Mouse (Mus musculus) embryo, embryonic 11.5 days (tissue): Measurements from ENCODE around the gene Prop1.
A peak's percentile ranks its signal among the peaks of the same experiment; 100 is the strongest.

Experiments used
- DNase-seq: peaks from one replicate; pipeline ENCODE4 v3.0.0-alpha.2; 2012; ENCODE audit warnings: low read depth, low spot score

Gene Prop1

GRCm38 (mm10) chr11:50953665-50954064 is at the start of gene Prop1:
Gene Prop1 (minus strand): TSS chr11:50953765.
- no peak for DNase-seq

- DNase-seq, result no peak
These were observed 49.7 kb upstream of the Prop1 start, which contains the start of gene Olfr51 for GRCm38 (mm10) chr11:51003296-51003695. Gene Olfr51 (plus strand): TSS chr11:51003596.

GRCm38 (mm10) chr11:50981667-50982066 is 28.1 kb upstream of the Prop1 start, which contains the start of gene Olfr1377:
Gene Olfr1377 (plus strand): TSS chr11:50981967.
- no peak for DNase-seq

GRCm38 (mm10) chr11:50977216-50977615 is 23.7 kb upstream of the Prop1 start:
- DNase-seq, result no peak

- no peak for DNase-seq
These were observed 12.7 kb upstream of the Prop1 start, which contains the start of gene Olfr1378 for GRCm38 (mm10) chr11:50966230-50966629. Gene Olfr1378 (plus strand): TSS chr11:50966530.

GRCm38 (mm10) chr11:50964886-50965285 is 11.3 kb upstream of the Prop1 start:
- DNase-seq, result no peak

- DNase-seq, result no peak
These were observed 1.3 kb downstream of the Prop1 start for GRCm38 (mm10) chr11:50952290-50952689.

- no peak for DNase-seq
These were observed 10.1 kb downstream of the Prop1 start, which contains the start of gene 4933414I15Rik for GRCm38 (mm10) chr11:50943506-50943905. Gene 4933414I15Rik (minus strand): TSS chr11:50943765.

GRCm38 (mm10) chr11:50942386-50942785 is 11.2 kb downstream of the Prop1 start:
- DNase-seq, result no peak

- no peak for DNase-seq
These were observed 13.8 kb downstream of the Prop1 start for GRCm38 (mm10) chr11:50939621-50940366.

- no peak for DNase-seq
These were observed 15.1 kb downstream of the Prop1 start for GRCm38 (mm10) chr11:50938435-50938834.

GRCm38 (mm10) chr11:50932040-50932439 is 21.5 kb downstream of the Prop1 start:
- no peak for DNase-seq

GRCm38 (mm10) chr11:50931451-50931866 is 22.1 kb downstream of the Prop1 start, which contains the start of gene Zfp354b:
Gene Zfp354b (minus strand): TSS chr11:50931633.
- peak; percentile 68 for DNase-seq

- DNase-seq, result no peak
These were observed 22.5 kb downstream of the Prop1 start for GRCm38 (mm10) chr11:50931021-50931420.

- no peak for DNase-seq
These were observed 23.0 kb downstream of the Prop1 start for GRCm38 (mm10) chr11:50930469-50931014.

GRCm38 (mm10) chr11:50915671-50916320 is 37.8 kb downstream of the Prop1 start, which contains the start of gene Zfp2:
Gene Zfp2 (minus strand): TSS chr11:50916165.
- peak; percentile 87 for DNase-seq

GRCm38 (mm10) chr11:50914461-50914860 is 39.1 kb downstream of the Prop1 start:
- DNase-seq, result no peak

- no peak for DNase-seq
These were observed 40.3 kb downstream of the Prop1 start for GRCm38 (mm10) chr11:50913301-50913700.

- DNase-seq, result no peak
These were observed 45.4 kb downstream of the Prop1 start for GRCm38 (mm10) chr11:50908136-50908535.
